Mouse (Mus musculus): ENCODE data around the gene Ank2.
"Not testable (repeated sequence)": the region's sequence is repeated elsewhere in the genome, so short reads cannot be mapped to it uniquely, and the experiment has no call there.

Ank2 gene

DNA sequence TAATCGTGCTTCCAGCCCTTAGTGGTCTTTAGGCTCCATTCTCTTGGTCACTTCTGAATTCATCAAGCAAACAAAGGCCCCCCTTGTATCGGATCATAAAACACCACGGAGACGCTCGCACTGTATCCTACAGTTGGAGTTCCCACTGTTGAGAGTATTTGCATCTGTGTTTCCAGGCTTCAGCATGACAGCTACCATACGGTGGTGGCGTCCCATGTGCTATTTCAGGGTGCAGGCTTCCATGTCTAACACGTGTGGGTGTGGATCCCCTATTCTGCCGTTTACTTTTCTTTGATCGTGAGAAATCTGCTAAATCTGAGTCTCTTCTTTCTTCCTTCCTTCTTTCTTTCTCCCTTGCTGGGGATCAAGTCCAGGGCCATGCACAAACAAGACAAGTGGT lies 14.0 kb downstream of the Ank2 start:
- no peak for DNase-seq (ENCODE audit: low read depth)

DNA sequence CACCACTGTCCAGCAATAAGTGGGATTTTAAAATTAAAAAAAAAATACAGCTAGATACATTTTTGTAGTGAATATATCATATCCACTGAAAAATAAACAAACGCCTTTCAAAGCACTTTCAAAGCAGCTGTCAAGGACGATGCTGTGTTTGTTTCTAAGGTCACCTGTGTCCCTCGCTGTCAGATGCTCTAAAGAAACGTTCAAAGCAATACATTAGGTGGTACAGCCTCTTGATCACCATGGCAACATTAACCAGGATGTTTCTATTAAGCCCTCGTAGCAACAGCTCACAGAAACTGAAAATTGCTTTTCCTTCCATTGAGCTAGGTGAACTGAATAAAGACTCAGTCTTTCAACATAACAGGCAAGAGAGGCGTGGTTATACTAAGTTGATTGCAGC lies 17.5 kb downstream of the Ank2 start:
- no peak for DNase-seq (ENCODE audit: low read depth)

DNA sequence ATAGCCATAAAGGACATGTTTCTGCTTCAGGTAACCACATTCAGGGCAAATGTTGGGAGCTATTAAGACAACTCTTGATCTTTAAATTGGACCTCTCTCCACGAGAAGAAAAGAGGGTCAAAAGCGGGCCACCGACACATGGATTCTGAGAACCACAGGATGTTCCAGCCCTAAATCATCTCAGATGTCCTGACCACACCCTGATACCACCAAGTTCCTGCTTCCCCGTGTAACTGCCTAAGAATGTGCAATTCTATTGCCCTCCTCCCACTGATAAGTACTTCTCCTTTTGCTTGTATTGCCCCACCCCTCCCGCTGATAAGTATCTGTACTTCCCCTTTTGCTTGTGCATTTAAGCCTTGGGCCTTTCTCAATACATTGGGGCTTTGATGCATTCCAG lies 18.8 kb downstream of the Ank2 start:
- not testable (repeated sequence) for DNase-seq (ENCODE audit: low read depth)

DNA sequence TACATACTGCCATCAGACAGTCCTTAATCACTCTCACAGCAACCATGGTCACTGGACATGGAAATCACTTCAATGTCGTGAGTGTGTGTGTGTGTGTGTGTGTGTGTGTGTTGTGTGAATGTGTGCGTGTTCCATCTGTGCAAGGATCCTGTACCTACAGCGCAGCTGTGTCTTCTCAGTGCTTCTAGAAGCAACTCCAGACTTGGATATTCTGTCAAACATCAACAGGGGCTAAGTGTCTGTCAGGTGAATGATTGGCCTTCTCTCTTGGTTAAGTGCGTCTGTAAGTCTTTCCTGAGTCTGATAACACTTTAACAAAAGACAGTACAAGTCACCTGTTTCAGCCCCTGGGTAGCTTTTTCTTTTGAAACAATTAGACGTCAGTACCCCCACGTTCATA lies 25.0 kb downstream of the Ank2 start:
- DNase-seq (ENCODE audit: low read depth) = no peak

DNA sequence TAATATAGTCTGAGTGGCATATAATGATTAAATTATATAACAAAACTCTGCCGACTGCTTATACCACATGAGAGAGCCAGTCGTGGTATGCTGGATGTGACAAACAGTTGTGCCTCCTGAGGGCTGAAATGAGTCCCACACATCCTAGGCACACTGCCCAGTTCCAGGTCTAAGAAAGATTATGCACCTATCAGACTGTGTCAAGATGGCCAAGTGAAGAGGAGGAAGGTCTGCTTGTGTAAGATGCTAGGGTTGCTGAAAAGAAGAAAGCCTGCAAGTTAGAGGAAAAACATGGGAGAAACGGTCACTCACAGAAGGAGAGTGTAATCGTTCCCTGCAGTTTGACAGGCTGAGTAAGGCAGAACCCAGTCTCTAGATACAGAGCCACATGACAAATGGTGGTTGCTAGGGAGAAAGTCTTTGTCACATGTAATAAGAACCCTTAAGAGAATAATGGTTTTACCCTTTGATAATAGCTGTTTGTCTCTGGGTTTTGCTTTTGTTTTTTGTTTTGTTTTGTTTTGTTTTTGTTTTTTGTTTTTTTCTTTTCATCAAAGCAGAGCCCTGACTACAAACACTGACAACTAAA lies 29.9 kb downstream of the Ank2 start:
- DNase-seq (ENCODE audit: low read depth) = no peak

DNA sequence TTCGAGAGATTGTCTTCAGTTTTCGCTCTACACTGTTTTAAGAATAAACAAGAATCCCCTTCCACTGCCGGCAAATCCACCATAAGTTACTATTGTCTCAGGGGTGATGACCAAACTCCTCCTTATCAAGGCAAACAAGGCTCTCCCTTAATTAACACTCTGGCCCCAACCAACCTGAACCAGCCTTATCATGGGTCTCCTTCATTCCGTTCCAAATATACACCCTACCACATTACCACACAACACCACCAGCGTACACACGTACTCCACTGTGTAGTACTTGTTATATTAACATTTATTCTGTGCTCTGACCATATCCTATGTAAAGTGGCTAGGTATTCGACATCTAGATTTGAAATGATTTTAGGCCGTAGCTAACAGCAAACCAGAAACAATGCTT lies 30.6 kb downstream of the Ank2 start:
- no peak for DNase-seq (ENCODE audit: low read depth)

DNA sequence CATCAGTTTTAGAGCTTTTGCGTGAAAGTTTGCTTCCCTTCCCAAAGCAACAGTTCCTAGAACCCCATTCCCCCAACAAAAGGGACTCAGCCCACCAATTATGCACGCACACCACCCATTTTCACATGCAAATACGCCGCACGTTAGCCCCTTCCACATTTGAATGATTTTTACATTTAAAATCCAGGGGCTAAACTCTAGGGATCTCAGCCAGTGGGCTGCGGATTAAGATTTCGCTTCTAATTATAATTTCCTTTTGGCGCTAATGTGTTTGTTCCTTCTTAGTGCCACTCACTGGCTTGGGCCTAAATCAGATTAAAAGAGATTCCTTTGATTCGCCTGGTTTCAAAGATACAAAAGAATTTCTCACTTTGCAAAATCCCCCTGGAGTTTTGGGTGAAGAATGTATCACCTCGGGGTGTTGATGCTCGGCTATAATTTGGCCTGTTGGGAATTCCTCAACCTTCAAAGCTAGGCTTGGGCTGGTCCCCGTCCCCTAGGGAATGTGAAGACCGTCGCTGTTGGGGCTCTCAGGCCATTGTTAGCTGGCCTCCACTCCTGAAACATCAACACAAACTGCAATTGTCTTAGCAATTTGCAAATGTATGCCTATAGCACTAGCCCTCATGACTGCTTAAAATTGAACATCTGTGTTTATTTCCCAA lies 35.2 kb downstream of the Ank2 start:
- DNase-seq (ENCODE audit: low read depth) = no peak

DNA sequence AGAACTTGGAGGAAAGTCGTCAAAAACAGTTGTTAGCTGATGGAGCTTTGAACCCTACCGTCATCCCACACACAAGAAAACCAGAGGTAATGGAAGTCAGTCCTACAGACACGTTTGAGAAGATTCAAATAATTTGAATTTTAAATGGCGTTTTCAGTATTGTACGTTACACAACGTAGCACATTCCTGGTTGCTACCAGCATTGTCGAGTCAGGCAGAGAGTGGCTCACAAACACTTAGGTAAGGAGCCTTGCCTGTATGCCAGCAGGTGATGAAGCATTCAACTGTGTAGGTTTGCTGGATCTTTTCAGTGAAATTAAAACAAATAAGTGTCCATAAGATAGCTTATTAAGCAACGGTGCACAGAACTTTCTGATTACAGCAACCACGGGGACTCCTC lies 36.0 kb downstream of the Ank2 start:
- no peak for DNase-seq (ENCODE audit: low read depth)

DNA sequence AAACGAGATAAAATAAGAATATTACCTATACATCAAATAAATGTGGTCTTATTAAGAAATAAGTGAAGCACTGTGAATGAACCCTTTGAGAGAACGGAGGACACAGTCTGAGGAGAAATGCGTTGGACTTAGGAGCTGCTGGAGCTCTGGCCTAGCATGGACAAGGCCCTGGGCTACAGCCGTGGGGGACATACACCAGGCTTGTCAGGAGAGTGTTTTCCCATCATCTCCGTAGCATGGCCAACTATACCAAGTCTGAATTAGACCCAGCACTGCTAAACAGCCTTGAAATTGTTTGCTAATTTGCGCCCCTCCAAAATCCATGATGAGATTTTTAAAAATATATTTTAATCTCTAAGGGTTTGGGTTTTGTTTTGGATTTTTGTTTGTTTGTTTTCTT lies 36.7 kb downstream of the Ank2 start:
- DNase-seq (ENCODE audit: low read depth) = no peak

DNA sequence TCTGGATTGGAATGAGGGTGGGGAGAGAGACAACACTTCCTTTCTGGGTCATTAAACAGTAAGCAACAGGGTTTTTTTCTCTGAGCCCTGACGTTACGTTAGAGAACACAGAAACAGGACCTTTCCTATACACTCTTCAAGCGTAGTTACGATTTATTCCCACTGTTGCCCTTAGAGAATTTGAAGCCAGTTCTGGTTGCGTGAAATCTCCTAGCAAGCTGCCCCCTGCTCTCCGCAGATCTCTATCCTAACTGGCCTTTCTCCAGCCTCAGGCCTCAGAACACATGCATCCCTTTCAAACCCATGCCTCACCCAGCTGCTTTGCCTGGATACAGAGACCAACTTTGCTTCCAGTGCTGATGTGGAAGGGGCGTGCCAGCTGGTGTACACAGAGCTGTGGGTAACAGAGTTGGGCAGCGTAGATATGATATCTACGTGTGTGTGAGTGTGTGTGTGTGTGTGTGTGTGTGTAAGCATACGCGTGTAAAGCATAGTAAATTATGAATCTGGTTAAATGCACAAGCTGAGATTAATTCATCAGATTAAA lies 38.2 kb downstream of the Ank2 start:
- DNase-seq (ENCODE audit: low read depth) = no peak

DNA sequence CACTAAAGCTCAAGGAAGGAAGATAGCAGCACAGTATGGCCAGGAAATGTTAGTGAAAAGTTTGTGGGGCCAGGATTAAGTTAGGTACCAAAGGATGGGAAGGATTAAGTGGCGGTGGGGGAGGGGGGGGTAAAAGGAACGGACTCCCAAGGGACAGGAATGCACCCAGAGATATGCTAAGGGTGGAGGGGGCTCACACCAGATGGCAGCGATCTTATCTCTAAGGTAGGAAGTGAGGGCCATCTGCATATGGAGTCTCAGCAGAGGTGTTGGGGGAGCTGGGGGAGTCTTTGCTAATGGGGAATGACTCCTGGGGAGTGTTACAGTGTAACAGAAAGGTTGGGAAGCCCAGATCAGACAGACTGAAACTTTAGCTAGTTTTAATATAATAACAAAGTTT lies 39.3 kb downstream of the Ank2 start:
- DNase-seq (ENCODE audit: low read depth) = no peak

DNA sequence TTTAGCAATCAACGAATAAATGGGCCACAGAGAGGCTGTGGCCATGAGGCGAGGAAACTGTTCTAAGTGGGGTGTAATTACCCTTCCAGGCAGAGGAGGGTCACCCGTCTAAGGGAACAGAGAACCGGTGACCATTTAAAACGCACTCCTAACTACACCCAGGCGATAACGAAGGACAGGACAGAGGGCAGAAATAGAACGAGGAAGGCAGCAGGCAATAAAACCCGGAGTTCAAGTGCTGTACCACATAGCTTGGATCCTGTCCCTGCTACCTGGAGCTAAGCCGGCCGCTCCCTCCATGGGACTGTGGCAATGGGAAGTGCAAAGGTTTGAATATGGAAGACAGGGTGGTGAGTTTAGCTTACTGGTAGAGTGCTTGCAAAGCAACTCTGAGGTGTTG lies 40.2 kb downstream of the Ank2 start:
- no peak for DNase-seq (ENCODE audit: low read depth)

DNA sequence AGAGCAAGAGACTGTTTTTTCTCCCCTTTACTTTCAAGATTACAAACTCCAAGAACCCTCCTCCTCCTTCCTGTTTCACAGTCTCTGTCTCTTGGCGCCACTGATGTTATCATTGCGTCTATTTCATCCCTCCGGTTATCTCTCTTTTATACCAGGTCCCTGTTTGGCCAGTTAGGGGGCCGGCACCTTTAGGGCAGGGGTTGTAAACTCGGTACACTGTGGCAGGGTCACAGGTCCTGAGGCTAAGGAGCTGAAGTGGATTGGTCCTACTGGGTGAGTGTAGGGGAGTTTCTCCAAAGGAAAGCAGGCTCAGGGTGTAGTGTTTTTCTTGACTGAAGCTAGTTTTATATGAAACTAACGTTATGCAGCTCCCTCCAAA lies 40.7 kb downstream of the Ank2 start:
- peak; percentile 7 for DNase-seq (ENCODE audit: low read depth)

DNA sequence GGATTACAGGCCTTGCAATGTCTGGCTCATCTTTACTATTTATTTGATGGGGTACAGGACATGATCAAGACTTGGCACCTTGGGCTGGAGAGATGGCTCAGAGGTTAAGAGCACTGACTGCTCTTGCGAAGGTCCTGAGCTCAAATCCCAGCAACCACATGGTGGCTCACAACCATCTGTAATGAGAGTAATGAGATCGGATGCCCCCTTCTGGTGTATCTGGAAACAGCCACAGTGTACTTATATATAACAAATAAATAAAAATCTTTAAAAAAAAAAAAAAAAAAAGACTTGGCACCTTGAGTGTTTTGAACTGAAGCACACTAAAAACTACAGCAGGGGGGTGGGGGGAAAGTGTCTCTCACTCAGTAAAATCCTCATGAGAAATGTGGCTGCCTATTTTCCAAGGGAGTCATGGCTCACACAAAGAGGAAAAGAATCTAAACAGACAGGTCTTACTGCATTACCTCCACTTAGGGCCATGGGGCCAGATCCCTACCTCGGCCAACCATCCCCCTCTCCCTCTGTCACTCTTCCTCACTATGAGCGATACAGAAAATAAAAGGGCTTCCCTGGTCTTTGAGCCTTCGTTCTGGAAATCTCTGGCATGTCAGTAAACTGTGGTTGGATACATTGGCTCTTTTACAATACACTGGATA lies 41.3 kb downstream of the Ank2 start:
- no peak for DNase-seq (ENCODE audit: low read depth)

DNA sequence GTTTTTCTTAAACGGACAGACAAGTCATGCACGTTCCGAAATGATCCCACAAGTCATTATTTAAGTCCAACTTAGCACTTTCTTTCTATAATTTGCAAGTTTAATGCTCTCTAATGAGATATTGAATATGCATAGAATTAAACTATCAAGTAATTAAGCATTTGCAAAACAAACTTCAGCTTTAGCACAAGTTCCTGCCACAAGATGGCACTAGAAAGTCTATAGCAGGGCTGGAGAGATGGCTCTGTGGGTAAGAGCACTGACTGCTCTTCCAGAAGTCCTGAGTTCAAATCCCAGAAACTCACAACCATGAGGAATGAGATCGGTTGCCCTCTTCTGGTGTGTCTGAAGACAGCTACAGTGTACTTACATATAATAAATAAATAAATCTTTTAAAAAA lies 45.4 kb downstream of the Ank2 start:
- DNase-seq (ENCODE audit: low read depth) = peak; percentile 18

DNA sequence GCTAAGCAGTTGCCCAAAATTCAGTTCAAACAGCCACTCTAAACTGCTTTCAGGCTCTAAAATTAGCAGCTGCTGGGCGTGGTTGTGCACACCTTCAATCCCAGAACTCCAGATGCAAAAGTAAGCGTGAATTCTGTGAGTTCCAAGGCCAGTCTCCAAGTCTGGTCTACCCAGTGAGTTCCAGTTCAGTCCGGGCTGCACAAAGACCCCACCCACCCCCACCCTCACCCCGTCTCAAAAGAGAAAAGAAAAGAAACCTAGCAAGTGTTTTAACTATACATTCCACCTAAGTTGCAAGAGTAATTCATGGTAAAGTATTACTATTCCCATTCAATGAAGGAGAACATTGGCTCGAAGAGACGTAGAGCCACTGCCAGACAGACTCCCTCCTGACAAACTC lies 45.9 kb downstream of the Ank2 start:
- no peak for DNase-seq (ENCODE audit: low read depth)

DNA sequence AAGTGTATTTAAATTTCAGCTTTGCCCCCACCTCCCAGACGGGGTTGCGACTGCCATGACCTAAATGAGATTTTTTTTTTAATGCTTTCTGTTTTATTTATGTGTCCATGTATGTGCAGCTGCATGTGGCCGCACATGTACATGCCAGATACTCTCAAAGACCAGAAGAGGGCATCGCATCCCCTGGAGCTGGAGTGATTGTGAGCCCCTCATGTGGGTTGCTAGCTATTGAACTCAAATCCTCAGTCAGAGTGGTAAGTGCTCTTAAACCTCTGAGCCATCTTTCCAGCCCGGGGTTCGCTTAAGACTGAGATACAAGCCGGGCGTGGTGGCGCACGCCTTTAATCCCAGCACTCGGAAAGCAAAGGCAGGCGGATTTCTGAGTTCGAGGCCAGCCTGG lies 46.9 kb downstream of the Ank2 start:
- no peak for DNase-seq (ENCODE audit: low read depth)

DNA sequence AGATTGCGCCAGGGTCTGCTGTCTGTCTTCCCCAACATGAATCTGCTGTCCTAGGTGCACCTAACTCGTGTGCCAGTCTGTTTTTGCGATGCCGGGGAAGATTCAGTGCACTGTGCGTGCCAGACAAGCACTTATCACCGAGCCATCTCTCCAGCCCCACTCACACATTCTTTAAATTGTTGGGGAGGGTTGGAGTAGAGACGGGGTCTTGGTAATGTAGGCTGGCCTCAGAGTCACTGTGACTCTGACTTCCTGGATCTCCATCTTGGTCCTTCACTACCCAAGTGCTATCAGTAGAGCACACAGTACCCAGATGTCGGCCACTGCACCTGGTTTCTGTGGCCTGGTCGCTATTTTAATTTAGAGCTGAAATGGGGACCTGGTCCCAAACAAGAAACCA lies 47.4 kb downstream of the Ank2 start:
- no peak for DNase-seq (ENCODE audit: low read depth)

DNA sequence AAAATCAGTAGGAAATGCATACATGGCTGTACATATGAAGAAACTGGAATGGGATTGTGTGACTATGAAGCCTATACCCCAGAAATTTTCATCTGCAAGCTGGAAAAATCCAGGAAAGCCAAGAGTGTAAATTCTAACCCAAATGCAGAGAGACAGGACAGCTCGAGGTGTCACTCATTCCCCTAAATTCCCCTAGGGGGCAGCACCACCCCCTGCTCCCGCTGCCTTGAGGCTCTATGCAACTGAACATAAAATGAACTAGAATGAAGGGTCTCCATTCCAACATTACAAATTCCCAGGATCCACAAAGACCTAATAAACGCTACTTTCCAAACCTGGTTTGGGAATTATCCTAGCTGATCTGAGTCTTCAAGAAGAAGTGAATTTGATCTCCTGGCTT lies 48.1 kb downstream of the Ank2 start:
- DNase-seq (ENCODE audit: low read depth) = peak; percentile 42

DNA sequence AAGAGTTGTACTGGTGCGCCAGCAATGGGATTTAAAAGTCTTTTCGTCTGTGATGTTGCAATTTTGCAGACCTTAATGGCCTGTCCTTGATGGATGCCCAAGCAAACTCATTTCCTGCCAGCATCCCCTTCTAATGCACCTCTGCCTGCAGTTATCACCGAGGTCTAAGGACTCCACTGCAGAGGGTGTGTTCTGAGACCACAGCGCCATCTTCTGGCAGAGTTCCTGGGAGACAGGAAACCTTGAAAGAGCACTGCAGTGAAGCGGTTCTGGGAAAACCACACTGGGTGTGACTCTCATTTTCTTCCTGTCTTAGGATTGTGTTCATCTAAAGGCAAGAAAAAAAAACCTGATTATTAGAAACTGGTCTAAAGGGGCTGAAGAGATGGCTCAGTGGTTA lies 53.0 kb downstream of the Ank2 start:
- DNase-seq (ENCODE audit: low read depth) = peak; percentile 60

DNA sequence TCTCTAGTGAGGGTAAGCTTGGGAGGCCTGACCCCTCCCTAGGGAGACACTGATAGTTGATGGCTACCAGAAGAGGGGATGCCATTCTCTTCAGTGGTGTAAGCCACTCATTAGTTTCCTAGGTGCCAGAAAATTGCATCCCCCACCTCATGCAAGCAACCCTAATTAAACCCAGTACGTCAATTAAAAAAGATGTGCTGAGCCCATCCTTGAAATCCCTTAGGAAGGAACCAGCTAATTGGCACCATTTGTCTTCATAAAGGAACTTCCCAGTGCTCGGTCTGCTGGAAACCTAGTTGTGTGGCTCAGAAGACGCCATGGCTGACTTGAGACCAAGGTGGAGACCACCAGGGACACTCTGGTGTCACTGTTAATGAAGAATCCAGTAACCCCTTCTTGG lies 65.9 kb downstream of the Ank2 start:
- DNase-seq (ENCODE audit: low read depth) = no peak

DNA sequence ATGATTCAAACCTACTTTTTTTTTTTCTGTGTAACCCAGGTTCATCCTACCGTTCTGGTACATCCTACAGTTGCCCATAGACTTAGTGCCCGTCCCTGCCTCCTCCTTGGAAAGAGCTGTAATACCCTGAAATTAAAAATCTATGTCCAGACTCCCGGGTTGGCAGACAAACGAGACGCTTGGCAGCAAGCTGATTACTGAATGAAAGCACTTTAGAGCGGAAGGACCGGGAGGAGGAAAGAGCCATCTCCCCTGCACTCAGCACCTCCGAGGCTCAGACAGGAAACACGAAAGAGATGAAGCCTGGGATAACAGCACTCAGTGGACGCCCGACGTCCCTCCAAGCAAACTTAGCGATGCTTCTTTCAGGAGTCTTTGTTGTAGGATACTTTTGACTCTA lies 69.3 kb downstream of the Ank2 start:
- DNase-seq (ENCODE audit: low read depth) = no peak

DNA sequence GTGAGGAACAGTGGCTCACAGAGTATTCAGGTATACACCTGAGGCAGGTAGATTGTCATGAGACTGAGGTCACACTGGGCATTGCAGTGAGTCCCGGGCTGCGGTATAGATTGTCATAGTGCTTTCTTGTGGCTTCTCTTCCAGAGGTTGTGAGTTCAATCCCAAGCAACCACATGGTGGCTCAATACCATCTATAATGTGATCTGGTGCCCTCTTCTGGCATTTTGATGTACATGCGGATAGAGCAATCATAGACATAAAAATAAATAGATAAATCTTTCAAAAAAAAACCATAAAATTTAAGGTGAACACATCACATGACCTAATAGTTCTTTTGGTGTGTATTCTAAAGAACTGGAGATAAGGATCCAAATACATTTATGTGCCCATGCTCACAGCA lies 70.6 kb downstream of the Ank2 start:
- DNase-seq (ENCODE audit: low read depth) = no peak

DNA sequence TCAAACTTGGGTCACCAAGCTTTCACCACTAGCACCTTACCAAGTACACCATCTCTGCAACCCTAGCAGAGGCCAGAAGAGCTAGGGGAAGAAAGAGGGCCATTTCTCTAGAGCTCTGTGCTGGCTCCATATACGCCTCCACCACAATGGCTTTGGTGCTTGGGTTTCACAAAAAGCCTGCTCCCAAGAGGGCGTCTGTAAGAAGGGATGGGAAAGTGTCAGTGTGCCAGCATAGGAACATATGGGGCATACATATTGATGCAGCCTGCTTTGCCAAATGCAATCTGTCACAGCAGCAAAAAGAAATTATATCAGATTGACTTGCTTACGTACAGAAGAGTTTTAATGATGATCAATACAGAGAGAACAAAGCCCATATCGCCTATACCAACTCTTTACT lies 82.2 kb downstream of the Ank2 start:
- no peak for DNase-seq (ENCODE audit: low read depth)

Data from induced T-regulatory cell, adult 2 months (primary cell).